Mouse (Mus musculus): Measurements from ENCODE around the gene Opcml.

Opcml gene

GRCm38 (mm10) chr9:28011483-28011882 lies 220.9 kb downstream of the Opcml start:
- no peak for DNase-seq (ENCODE audit: low spot score)

GRCm38 (mm10) chr9:28012664-28013063 lies 222.1 kb downstream of the Opcml start:
- no peak for DNase-seq (ENCODE audit: low spot score)

DNA sequence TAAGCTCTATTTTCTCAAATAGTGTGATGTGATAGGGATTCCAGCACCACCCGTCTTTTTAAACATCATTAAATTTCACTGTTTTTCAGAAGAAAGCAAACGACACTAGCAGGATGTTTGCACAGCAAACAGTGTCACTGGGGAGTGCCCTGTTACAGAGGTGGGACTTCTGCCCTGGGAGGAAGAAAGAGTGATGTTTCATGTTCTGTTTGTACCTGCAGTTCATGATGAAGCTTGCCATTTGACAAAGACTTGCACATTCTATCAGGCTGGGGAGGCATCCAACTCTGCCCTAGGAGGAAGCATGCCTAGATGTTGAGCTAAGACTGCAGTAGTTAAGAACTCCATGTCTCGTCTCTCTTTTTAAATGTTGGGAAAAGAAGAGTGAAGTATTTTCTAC lies 222.6 kb downstream of the Opcml start:
- no peak for DNase-seq (ENCODE audit: low spot score)

DNA sequence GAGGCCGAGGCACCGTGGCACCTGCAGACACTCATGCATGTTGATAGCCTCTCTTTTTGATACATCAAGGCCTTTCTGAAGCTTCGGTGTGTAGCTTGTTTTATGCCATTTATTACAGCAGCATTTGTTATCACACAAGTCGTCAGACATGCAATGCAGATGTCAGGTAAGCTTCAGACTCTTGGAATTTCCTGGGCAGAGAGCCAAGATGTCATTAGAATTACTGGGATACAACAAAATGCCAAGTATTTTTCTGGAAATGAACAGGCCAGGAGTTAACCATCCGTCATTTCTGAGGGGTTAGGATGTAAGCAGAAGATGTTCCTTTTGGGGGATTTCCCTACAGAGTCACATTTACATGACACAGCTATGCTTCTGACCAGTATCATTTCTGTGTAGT lies 237.6 kb downstream of the Opcml start:
- DNase-seq (ENCODE audit: low spot score): no peak

GRCm38 (mm10) chr9:28028788-28029393 lies 238.3 kb downstream of the Opcml start:
- no peak for DNase-seq (ENCODE audit: low spot score)

GRCm38 (mm10) chr9:28049157-28049556 lies 258.6 kb downstream of the Opcml start:
- no peak for DNase-seq (ENCODE audit: low spot score)

GRCm38 (mm10) chr9:28057171-28057845 lies 266.7 kb downstream of the Opcml start:
- DNase-seq (ENCODE audit: low spot score): no peak

GRCm38 (mm10) chr9:28065126-28065525 lies 274.6 kb downstream of the Opcml start:
- DNase-seq (ENCODE audit: low spot score): no peak

- no peak for DNase-seq (ENCODE audit: low spot score)
These were observed 290.1 kb downstream of the Opcml start for GRCm38 (mm10) chr9:28080694-28081093.

GRCm38 (mm10) chr9:28083754-28084153 lies 293.2 kb downstream of the Opcml start:
- no peak for DNase-seq (ENCODE audit: low spot score)

DNA sequence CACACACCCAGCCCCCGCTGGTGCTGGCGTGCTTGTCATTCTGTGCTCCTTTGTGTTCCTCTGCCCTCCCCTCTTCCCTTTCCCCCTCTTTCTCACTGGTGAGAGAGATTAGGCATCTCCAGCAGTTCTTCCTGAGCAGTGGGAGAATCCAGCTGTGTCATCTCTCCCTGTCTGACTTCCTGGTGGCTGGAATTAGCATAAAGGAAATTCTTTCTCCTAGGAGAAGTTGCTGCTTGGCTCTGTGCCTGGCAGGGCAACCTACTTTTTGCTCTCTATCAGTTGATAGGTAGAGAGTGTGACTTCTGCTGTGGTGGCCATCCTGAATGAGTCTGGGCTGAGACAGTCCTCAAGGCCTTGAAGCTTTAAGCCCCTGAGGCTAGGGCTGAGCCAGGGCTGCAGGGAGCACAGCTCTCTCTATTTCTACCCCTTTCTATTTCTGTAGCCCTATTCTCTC lies 293.7 kb downstream of the Opcml start:
- DNase-seq (ENCODE audit: low spot score): no peak

DNA sequence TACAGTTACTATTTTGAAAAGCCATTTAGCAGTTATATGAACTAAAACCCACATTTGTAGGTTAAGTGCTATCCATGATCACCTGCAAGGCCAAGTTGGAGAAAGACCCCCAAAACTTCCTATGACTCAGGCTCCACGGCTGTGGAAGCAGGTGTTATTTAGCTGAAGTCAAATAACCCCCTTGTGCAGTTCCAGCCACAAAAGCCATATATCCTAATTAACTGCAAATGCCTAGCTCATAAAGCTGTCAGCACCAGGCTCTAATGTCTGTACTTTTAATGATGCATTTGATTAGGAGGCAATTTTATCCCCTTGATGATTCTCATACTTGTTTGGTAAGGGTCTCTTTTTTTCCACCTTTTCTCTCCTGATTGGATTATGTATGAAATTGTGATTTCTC lies 300.8 kb downstream of the Opcml start:
- no peak for DNase-seq (ENCODE audit: low spot score)

DNA sequence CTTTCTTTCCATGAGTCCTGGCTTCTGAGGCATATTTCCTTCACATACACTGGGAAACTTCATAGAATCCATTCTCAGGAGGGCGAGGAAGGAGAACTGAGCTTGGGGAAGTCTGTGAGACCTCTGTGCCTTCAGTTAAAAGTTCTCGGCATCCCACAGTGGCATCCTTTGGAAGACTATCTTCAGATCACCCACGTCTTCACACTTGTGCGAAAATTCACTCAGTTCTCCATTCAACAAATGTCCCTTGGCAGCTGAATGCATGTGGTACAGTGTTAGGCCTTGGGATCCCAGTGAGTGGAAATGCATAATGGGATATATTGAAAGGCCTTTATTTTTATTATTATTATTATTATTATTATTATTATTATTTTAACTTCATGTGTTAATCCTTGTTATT lies 304.1 kb downstream of the Opcml start:
- no peak for DNase-seq (ENCODE audit: low spot score)

- no peak for DNase-seq (ENCODE audit: low spot score)
These were observed 305.6 kb downstream of the Opcml start for GRCm38 (mm10) chr9:28096204-28096603.

- DNase-seq (ENCODE audit: low spot score): no peak
These were observed 311.4 kb downstream of the Opcml start for GRCm38 (mm10) chr9:28101981-28102380.

DNA sequence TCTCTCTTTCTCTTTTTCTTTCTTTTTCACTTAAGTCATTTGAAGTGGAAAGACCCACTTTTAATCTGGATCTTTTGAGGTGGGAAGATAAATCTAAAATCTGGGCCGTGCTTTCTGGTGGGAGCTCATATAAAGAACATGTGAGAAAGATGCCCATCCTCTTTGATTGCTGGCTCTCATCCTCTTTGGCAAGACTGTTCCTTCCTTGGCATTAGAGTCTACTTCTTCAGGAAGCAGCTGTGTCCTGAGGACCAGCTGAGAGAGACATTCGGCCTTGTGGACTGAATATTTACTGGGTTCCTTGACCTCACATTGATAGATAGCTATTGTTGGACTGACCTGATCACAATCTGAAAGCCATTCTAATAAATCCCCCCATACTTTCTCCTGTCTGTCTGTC lies 331.3 kb downstream of the Opcml start:
- DNase-seq (ENCODE audit: low spot score): no peak

DNA sequence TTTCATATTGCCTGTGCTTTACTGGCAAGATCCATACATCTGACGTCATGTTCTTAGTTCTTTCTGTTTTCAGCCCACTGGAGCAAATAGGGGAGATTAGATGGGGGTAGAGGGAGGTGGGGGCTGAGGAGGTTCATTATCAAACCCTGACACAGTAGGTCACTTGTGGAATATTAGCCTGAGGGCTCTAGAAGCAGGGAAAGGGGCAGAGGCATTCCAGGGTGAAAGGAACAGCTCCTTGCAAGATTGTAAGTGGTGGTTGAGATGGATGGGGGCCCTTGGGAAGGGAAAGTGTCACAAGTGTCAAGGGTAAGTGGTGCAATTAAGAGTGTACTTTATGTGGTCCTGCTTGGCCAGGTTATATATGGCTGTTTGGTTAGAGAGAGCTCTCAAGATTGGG lies 338.2 kb downstream of the Opcml start:
- DNase-seq (ENCODE audit: low spot score): no peak

GRCm38 (mm10) chr9:28131521-28131920 lies 340.9 kb downstream of the Opcml start:
- DNase-seq (ENCODE audit: low spot score): no peak

DNA sequence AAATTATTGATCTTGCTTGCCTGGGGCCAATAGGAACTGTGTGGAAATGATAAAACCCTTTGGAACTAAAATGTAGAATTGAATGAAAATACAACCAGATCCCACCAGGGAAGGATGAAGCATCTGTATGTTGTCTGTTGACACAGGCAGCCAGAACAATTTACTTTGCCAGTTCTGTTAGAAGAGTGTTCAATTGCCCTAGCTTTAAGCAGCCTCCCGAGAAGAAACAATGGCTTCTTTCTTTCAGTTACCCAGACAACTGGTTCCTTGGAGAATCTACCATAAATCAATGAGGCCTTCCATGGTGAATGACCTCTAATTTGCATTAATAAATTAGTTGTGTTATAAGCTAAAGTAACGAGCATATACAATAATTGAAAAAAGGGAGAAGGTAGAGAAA lies 346.0 kb downstream of the Opcml start:
- no peak for DNase-seq (ENCODE audit: low spot score)

GRCm38 (mm10) chr9:28139957-28140597 lies 349.5 kb downstream of the Opcml start:
- no peak for DNase-seq (ENCODE audit: low spot score)

DNA sequence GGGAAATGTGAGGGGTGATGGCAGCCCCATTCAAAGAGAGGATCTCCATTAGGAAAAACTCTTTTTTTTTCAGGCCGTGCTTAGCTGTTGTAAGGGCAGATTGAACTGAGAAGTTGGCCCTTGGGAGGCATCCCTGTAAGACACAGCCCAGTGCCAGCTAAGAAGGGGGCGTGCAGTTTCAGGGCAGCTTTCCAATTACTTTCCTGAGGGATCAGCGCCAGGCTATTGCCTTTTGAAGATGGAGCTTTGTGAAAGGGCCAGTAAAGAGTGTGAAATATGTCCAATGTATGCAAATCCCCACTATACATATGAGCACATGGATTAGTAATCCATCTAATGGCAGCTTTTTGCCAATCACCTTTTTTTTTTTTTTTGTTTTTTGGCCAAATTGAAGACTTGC lies 358.9 kb downstream of the Opcml start:
- DNase-seq (ENCODE audit: low spot score): no peak

DNA sequence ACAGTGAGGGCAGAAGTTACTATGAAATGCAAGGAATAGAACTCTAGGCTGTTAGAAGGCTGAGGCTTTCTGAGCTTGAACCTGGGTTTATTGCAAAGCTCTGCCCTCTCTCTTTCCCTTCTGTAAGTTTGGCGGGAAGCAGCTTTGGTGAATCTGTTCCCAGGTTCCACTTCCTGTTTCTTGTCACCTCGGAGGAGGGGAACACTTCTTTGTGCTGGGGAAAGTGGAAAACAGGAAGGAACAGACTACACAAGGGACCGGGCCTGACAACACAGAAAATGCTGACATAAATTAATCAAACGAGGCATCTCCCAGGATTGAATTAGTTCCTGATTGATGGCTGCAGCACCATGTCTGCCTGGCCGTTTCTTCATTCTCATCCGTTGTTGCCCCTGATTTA lies 363.2 kb downstream of the Opcml start:
- DNase-seq (ENCODE audit: low spot score): no peak

DNA sequence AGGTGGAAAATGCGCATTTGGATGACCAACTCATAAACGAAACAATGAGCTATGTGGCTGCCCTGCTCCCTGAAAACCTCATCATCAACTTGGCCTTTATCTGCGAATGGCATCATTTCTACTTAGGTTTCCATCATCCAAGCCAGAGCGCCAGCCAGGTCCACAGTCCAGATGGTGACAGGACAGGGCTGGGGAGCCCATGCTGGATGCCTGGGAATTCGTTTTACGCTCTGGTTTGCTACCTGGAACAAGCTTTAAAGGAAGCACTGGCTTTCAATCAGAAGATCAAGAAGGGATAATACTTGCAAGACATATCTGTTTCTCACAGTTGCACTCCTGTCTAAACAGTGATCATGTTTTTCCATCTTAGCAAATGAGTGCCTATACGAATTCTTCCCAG lies 366.5 kb downstream of the Opcml start:
- DNase-seq (ENCODE audit: low spot score): no peak

- no peak for DNase-seq (ENCODE audit: low spot score)
These were observed 370.4 kb downstream of the Opcml start for GRCm38 (mm10) chr9:28160953-28161352.
